Mouse (Mus musculus) gastrocnemius, postnatal 36 days (tissue): ENCODE results near the gene Mob3a. TPM values are rescaled to one million over a fixed set of nuclear protein-coding genes. Genes with fewer than 3 reads are reported as not detected.

Experiments
- total RNA-seq, 2 experiments: library from RNA; stranded (reverse); gene quantifications; 2 replicates each; pipeline ENCODE4 v1.2.3; 2021

Mob3a gene
- total RNA-seq, 2 experiments from 2014 or later = 3.4 to 3.6 TPM

Other genes with a start within 250 kb of the Mob3a start
- not detected for gene Onecut3, start 207.1 kb downstream of the Mob3a start, total RNA-seq
- not detected for gene Atp8b3, start 162.9 kb downstream of the Mob3a start, total RNA-seq
- 1 to 10 TPM; 8.8 to 9.7 TPM for gene Rexo1, start 140.4 kb downstream of the Mob3a start, total RNA-seq
- gene Klf16, start 124.7 kb downstream of the Mob3a start, total RNA-seq = 1 to 10 TPM; 1.5 TPM
- gene Abhd17a, start 111.6 kb downstream of the Mob3a start, total RNA-seq = 10 to 100 TPM; 52.5 to 62.7 TPM
- gene Scamp4, start 99.1 kb downstream of the Mob3a start, total RNA-seq = 10 to 100 TPM; 14.5 to 14.8 TPM
- gene Adat3, start 99.1 kb downstream of the Mob3a start, total RNA-seq = under 1 TPM; 0.52 to 0.99 TPM
- under 1 TPM; 0.25 to 0.26 TPM for gene Gm49322, start 96.0 kb downstream of the Mob3a start, total RNA-seq
- gene Csnk1g2, start 79.1 kb downstream of the Mob3a start, total RNA-seq = 10 to 100 TPM; 84.0 to 90.0 TPM
- gene Btbd2, start 44.9 kb downstream of the Mob3a start, total RNA-seq = 10 to 100 TPM; 32.1 to 33.5 TPM
- 100 to 1,000 TPM; 216 to 227 TPM for gene Mknk2, start 23.9 kb downstream of the Mob3a start, total RNA-seq
- gene Izumo4, start 207 bp upstream of the Mob3a start, total RNA-seq = 1 to 10 TPM; 1.2 to 2.7 TPM
- 10 to 100 TPM; 23.8 to 25.6 TPM for gene Ap3d1, start 40.3 kb upstream of the Mob3a start, total RNA-seq
- gene Dot1l, start 53.2 kb upstream of the Mob3a start, total RNA-seq = 10 to 100 TPM; 19.2 to 24.8 TPM
- 10 to 100 TPM; 23.1 to 29.4 TPM for gene Sf3a2, start 96.2 kb upstream of the Mob3a start, total RNA-seq
- 10 to 100 TPM; 21.6 to 22.5 TPM for gene Plekhj1, start 96.6 kb upstream of the Mob3a start, total RNA-seq
- gene Amh, start 103.3 kb upstream of the Mob3a start, total RNA-seq = under 1 TPM; 0.25 to 0.41 TPM
- 100 to 1,000 TPM; 387 to 405 TPM for gene Jsrp1, start 111.5 kb upstream of the Mob3a start, total RNA-seq
- 100 to 1,000 TPM; 611 to 682 TPM for gene Oaz1, start 124.7 kb upstream of the Mob3a start, total RNA-seq
- gene Lingo3, start 142.1 kb upstream of the Mob3a start, total RNA-seq = 10 to 100 TPM in 1 of 2 experiments, 1 to 10 TPM in 1; 8.4 to 10.3 TPM
- gene Lsm7, start 153.2 kb upstream of the Mob3a start, total RNA-seq = 10 to 100 TPM; 13.7 to 18.8 TPM
- 10 to 100 TPM; 13.6 to 17.6 TPM for gene Sppl2b, start 153.3 kb upstream of the Mob3a start, total RNA-seq
- gene Tmprss9, start 169.9 kb upstream of the Mob3a start, total RNA-seq = not detected
- gene Timm13, start 199.0 kb upstream of the Mob3a start, total RNA-seq = 100 to 1,000 TPM; 106 to 120 TPM
- gene Lmnb2, start 216.3 kb upstream of the Mob3a start, total RNA-seq = 1 to 10 TPM; 2.6 to 3.1 TPM
- 10 to 100 TPM; 26.7 to 31.7 TPM for gene Gadd45b, start 228.1 kb upstream of the Mob3a start, total RNA-seq